Mouse (Mus musculus): ENCODE results near the gene Prkcb.
A peak's percentile ranks its signal among the peaks of the same experiment; 100 is the strongest.
"Not testable (repeated sequence)": the region's sequence is repeated elsewhere in the genome, so short reads cannot be mapped to it uniquely, and the experiment has no call there.

Gene Prkcb

GRCm38 (mm10) chr7:122288605-122289242 is at the start of gene Prkcb:
Prkcb (plus strand) TSS chr7:122288751.
- peak; percentile 88 for DNase-seq (ENCODE audit: low spot score in 2 of 2)

- DNase-seq (ENCODE audit: low spot score in 2 of 2), result no peak
Measured at GRCm38 (mm10) chr7:122238939-122239338, 49.6 kb upstream of the Prkcb start.

GRCm38 (mm10) chr7:122240413-122241119 is 48.0 kb upstream of the Prkcb start:
- DNase-seq (ENCODE audit: low spot score in 2 of 2), result no peak

GRCm38 (mm10) chr7:122242260-122242659 is 46.3 kb upstream of the Prkcb start:
- DNase-seq (ENCODE audit: low spot score in 2 of 2), result peak; percentile 39 to 60

GRCm38 (mm10) chr7:122242744-122243143 is 45.8 kb upstream of the Prkcb start:
- DNase-seq (ENCODE audit: low spot score in 2 of 2), result not testable (repeated sequence)

GRCm38 (mm10) chr7:122244166-122244565 is 44.4 kb upstream of the Prkcb start:
- DNase-seq (ENCODE audit: low spot score in 2 of 2), result no peak

GRCm38 (mm10) chr7:122244584-122244983 is 44.0 kb upstream of the Prkcb start:
- DNase-seq (ENCODE audit: low spot score in 2 of 2), result no peak

- no peak for DNase-seq (ENCODE audit: low spot score in 2 of 2)
Measured at GRCm38 (mm10) chr7:122245976-122246375, 42.6 kb upstream of the Prkcb start.

GRCm38 (mm10) chr7:122247254-122247864 is 41.2 kb upstream of the Prkcb start:
- DNase-seq (ENCODE audit: low spot score in 2 of 2), result peak; percentile 20 to 32

- DNase-seq (ENCODE audit: low spot score in 2 of 2), result no peak
Measured at GRCm38 (mm10) chr7:122249321-122249821, 39.2 kb upstream of the Prkcb start.

- peak; percentile 79 to 85 for DNase-seq (ENCODE audit: low spot score in 2 of 2)
Measured at GRCm38 (mm10) chr7:122251197-122252011, 37.1 kb upstream of the Prkcb start.

- no peak for DNase-seq (ENCODE audit: low spot score in 2 of 2)
Measured at GRCm38 (mm10) chr7:122256722-122257121, 31.8 kb upstream of the Prkcb start.

GRCm38 (mm10) chr7:122258521-122258920 is 30.0 kb upstream of the Prkcb start:
- DNase-seq (ENCODE audit: low spot score in 2 of 2), result no peak

- peak; percentile 56 to 70 for DNase-seq (ENCODE audit: low spot score in 2 of 2)
Measured at GRCm38 (mm10) chr7:122260055-122260602, 28.4 kb upstream of the Prkcb start.

- no peak for DNase-seq (ENCODE audit: low spot score in 2 of 2)
Measured at GRCm38 (mm10) chr7:122268983-122269486, 19.5 kb upstream of the Prkcb start.

GRCm38 (mm10) chr7:122272334-122272733 is 16.2 kb upstream of the Prkcb start:
- DNase-seq (ENCODE audit: low spot score in 2 of 2), result no peak

GRCm38 (mm10) chr7:122279580-122279979 is 9.0 kb upstream of the Prkcb start:
- DNase-seq (ENCODE audit: low spot score in 2 of 2), result no peak

- DNase-seq (ENCODE audit: low spot score in 2 of 2), result no peak
Measured at GRCm38 (mm10) chr7:122280334-122280733, 8.2 kb upstream of the Prkcb start.

- DNase-seq (ENCODE audit: low spot score in 2 of 2), result no peak
Measured at GRCm38 (mm10) chr7:122282584-122282983, 6.0 kb upstream of the Prkcb start.

GRCm38 (mm10) chr7:122287217-122287616 is 1.3 kb upstream of the Prkcb start:
- DNase-seq (ENCODE audit: low spot score in 2 of 2), result no peak
